Mouse (Mus musculus) limb, embryonic 11.5 days (tissue): ENCODE data around the gene Cbx8. TPM values are rescaled to one million over a fixed set of nuclear protein-coding genes. Genes with fewer than 3 reads are reported as not detected.

Experiments used
- ATAC-seq: fragments of 200-750 bp; cut with Nextera tagmentation; 2 replicates; pipeline ENCODE4 v1.8.0; 2017; ENCODE audit warnings: low read depth; ENCODE audit not compliant: insufficient number of reproducible peaks, low FRiP score, low TSS enrichment
- DNase-seq: peaks from one replicate; pipeline ENCODE4 v3.0.0-alpha.2; 2015; ENCODE audit warnings: low spot score
- H3K27ac ChIP-seq: fragments of 300-500 bp; sonication (generic); replicated peaks from 2 replicates; pipeline ENCODE4 v1.5.1; 2014; ENCODE audit warnings: low read depth, mild to moderate bottlenecking, low read length
- H3K27me3 ChIP-seq: fragments of 300-500 bp; sonication (generic); 2 replicates; pipeline ENCODE4 v1.6.1; 2014; ENCODE audit warnings: mild to moderate bottlenecking, low read length, mixed read lengths; ENCODE audit not compliant: control insufficient read depth, insufficient read depth
- H3K36me3 ChIP-seq: fragments of 300-500 bp; sonication (generic); 2 replicates; pipeline ENCODE4 v1.6.1; 2014; ENCODE audit warnings: mild to moderate bottlenecking, low read length, moderate library complexity, mixed read lengths; ENCODE audit not compliant: control insufficient read depth, insufficient read depth
- H3K4me1 ChIP-seq: fragments of 300-500 bp; sonication (generic); 2 replicates; pipeline ENCODE4 v1.6.1; 2014; ENCODE audit warnings: low read length, mixed read lengths; ENCODE audit not compliant: control insufficient read depth, insufficient read depth
- H3K4me2 ChIP-seq: fragments of 300-500 bp; sonication (generic); 2 replicates; pipeline ENCODE4 v1.6.1; 2014; ENCODE audit warnings: low read depth, mild to moderate bottlenecking, moderate library complexity; ENCODE audit not compliant: severe bottlenecking
- H3K4me3 ChIP-seq: fragments of 300-500 bp; sonication (generic); 2 replicates; pipeline ENCODE4 v1.5.1; 2014; ENCODE audit warnings: low read depth, low read length
- H3K9ac ChIP-seq: fragments of 300-500 bp; sonication (generic); 2 replicates; pipeline ENCODE4 v1.6.1; 2014; ENCODE audit warnings: mild to moderate bottlenecking, low read length
- H3K9me3 ChIP-seq: fragments of 300-500 bp; sonication (generic); 2 replicates; pipeline ENCODE4 v1.6.1; 2016; ENCODE audit warnings: low read length; ENCODE audit not compliant: control insufficient read depth
- WGBS: fragments of 180-500 bp; shearing (Covaris S2); extraction: QIAGEN DNeasy Blood & Tissue Kit; methylation state at CpG from one replicate; pipeline ENCODE4 v1.1.7; 2014; 5-methylcytosine and 5-hydroxymethylcytosine counted together
- polyA plus RNA-seq: library from polyadenylated mRNA; unstranded; fragments of >200 nt; fragmentation: Nextera tagmentation; extraction: Ambion mirVana; gene quantifications from 2 replicates; pipeline ENCODE4 v1.2.1, GENCODE M21; 2014

Gene Cbx8
- polyA plus RNA-seq, 1 experiment from 2014 or later = 13.4 TPM

GRCm38 (mm10) chr11:119080461-119081147 is 39.8 kb upstream of the Cbx8 start:
- H3K36me3 ChIP-seq = no peaks in the 10 kb centered on the region
- H3K4me1 ChIP-seq = peaks cover 55% of the 10 kb centered on the region
- no peak overlapping the region; the same call in 1 of the 2 replicates for H3K4me3 ChIP-seq
- ATAC-seq (no peak), DNase-seq (peak; percentile 54)
- no peak overlapping the region for H3K9ac ChIP-seq
- H3K4me2 ChIP-seq = peak overlapping the region; percentile 17; the same call in 1 of the 2 replicates
- H3K27me3 ChIP-seq = peaks cover 59% of the 10 kb centered on the region
- 9% methylated on average over 33 of the region's 33 CpGs for WGBS
- H3K9me3 ChIP-seq = no peaks in the 10 kb centered on the region
- H3K27ac ChIP-seq = no peak overlapping the region

DNA sequence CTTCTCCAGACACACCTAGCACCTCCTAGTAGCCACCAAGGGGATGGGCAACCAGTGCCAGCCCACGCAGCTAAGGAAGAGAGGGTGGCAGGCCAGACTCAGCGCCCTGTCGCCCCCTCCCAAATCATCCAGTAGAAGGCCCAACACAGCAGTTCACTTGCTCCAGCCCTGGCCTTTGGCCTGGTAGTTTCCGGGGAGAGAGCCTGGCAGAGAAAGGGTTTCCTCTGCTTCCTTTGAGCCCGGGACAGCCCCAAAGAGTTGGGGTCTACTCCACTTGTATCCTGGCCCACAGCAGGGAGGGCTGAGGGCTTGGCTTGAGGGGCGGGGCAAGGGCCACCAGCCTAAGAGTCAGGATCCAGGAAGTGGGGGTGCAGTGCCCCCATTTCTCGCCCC is 38.7 kb upstream of the Cbx8 start:
- ATAC-seq = no peak
- no peak overlapping the region for H3K9ac ChIP-seq
- H3K4me1 ChIP-seq = peaks cover 49% of the 10 kb centered on the region
- no peak overlapping the region for H3K27ac ChIP-seq
- no peak for DNase-seq
- WGBS = 15% methylated on average over 7 of the region's 7 CpGs
- peaks cover 59% of the 10 kb centered on the region for H3K27me3 ChIP-seq
- H3K4me2 ChIP-seq = peak overlapping the region; percentile 25
- 0 out of 2 replicates have a peak overlapping the region, but pooled peaks have one; percentile 5 for H3K4me3 ChIP-seq
- H3K36me3 ChIP-seq = no peaks in the 10 kb centered on the region
- H3K9me3 ChIP-seq = no peaks in the 10 kb centered on the region

- ATAC-seq (no peak), DNase-seq (peak; percentile 48)
- H3K27ac ChIP-seq = no peak overlapping the region
- H3K9ac ChIP-seq = no peak overlapping the region
- H3K36me3 ChIP-seq = no peaks in the 10 kb centered on the region
- H3K4me3 ChIP-seq = 0 out of 2 replicates have a peak overlapping the region, but pooled peaks have one; percentile 5
- H3K4me1 ChIP-seq = peaks cover 47% of the 10 kb centered on the region
- H3K27me3 ChIP-seq = peaks cover 54% of the 10 kb centered on the region
- H3K4me2 ChIP-seq = peak overlapping the region; percentile 25
- H3K9me3 ChIP-seq = no peaks in the 10 kb centered on the region
- 4% methylated on average over 23 of the region's 27 CpGs for WGBS
Measured at GRCm38 (mm10) chr11:119078691-119079444, 38.1 kb upstream of the Cbx8 start.

DNA sequence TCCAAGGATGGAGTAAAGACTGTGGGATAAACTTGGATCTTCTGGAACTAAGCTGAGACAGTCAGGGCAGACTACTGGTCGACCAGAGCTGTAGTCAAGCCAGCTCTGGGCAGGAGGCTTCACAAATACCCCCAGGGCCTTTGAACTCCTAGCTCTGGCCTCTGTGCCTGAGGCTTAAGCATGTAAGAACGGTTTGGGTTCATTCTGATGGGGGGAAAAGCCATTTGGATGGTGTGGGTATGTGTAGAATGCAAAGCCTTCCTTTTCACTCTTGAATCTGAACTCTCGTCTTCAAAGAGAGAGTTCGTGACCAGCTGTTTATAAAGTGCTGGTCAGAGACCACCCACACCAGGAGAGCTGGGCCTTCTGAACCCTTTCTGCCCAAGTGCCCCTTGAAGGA is 37.0 kb upstream of the Cbx8 start:
- Histone ChIP-seq H3K9ac (no peak overlapping the region), H3K27ac (no peak overlapping the region), H3K36me3 (no peaks in the 10 kb centered on the region), H3K4me2 (no peak overlapping the region), H3K9me3 (no peaks in the 10 kb centered on the region), H3K27me3 (peaks cover 45% of the 10 kb centered on the region), H3K4me3 (no peak overlapping the region), H3K4me1 (peaks cover 37% of the 10 kb centered on the region)
- WGBS = 61% methylated on average over 4 of the region's 4 CpGs
- ATAC-seq = no peak
- DNase-seq = no peak

GRCm38 (mm10) chr11:119075805-119076204 is 35.0 kb upstream of the Cbx8 start:
- DNase-seq = no peak
- no peak overlapping the region for H3K9ac ChIP-seq
- H3K4me3 ChIP-seq = no peak overlapping the region
- WGBS = 91% methylated on average over 5 of the region's 5 CpGs
- no peaks in the 10 kb centered on the region for H3K36me3 ChIP-seq
- no peaks in the 10 kb centered on the region for H3K9me3 ChIP-seq
- peaks cover 23% of the 10 kb centered on the region for H3K4me1 ChIP-seq
- H3K4me2 ChIP-seq = no peak overlapping the region
- no peak overlapping the region for H3K27ac ChIP-seq
- ATAC-seq = no peak
- H3K27me3 ChIP-seq = peaks cover 26% of the 10 kb centered on the region

DNA sequence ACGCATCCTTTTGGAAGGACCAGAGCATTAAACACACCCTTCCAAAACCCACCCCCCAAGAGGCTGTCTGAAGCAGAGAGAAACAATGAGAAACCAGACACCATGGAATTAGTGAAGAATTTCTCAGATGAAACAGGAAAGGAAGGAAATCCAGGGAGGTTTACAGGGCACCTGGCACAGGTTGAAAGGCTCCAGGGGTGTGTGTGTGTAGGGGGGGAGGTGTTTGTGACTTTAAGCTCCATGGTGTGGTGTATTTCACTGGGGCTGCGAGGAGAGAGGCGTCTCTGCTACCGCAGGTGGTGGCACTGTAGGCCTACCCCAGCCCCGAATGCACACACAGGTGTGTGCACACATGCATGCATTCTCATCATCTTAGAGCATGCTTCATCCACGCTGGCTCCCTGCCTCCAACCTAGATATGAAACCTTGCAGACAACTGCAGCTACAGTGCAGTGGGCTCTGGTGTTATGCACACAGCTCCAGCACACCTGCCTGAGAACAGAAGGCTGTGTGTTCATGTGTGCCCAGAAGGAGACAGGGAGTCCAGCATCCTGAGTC is 33.2 kb upstream of the Cbx8 start:
- Histone ChIP-seq H3K36me3 (no peaks in the 10 kb centered on the region), H3K27ac (no peak overlapping the region), H3K4me3 (no peak overlapping the region), H3K9ac (no peak overlapping the region), H3K4me2 (no peak overlapping the region), H3K27me3 (peaks cover 9% of the 10 kb centered on the region), H3K9me3 (0 out of 2 replicates have a peak, but pooled peaks cover 3% of the 10 kb centered on the region), H3K4me1 (peaks cover 12% of the 10 kb centered on the region)
- 64% methylated on average over 6 of the region's 6 CpGs for WGBS
- ATAC-seq (no peak), DNase-seq (no peak)

DNA sequence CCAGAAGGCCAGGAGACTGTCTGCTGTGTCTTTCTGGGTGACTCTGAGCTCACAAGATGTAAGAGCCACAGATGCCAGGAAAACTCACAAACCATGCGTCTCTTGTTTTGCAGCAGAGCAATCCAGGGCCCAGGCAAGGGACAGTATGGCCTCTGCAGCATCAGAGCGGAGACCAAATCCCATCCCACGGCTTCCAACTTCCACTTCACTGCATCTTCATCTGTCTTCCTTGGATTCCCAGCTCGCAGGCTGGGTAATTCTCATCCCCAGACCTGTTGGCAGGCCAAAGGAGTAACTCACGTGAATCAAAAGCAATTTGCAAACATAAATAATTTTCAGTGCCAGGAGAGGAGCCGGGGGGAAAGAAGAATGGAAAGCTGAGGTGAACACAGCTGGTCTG is 32.2 kb upstream of the Cbx8 start:
- H3K27ac ChIP-seq = no peak overlapping the region

DNA sequence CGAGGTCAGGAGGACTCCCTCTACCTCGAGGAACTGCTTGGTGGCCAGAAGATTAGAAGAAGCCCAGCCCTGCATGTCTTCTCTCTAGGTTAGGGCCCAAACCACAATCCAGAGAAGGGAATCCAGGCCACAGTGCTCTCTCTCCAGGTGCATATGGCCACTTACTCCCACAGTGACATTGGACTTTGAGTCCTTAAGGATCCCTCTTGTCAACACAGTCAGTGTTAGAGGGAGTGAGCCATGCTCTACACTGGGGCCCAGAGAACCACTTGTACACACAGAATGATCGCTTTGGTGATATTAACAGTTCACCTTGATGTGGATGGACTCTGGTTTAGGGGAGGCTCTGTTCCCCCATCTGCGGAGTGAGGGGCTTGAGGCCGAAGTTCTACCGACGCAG is 31.5 kb upstream of the Cbx8 start:
- Histone ChIP-seq H3K4me2 (no peak overlapping the region), H3K36me3 (no peaks in the 10 kb centered on the region), H3K27me3 (0 out of 2 replicates have a peak, but pooled peaks cover 2% of the 10 kb centered on the region), H3K27ac (no peak overlapping the region), H3K9me3 (0 out of 2 replicates have a peak, but pooled peaks cover 3% of the 10 kb centered on the region), H3K4me3 (no peak overlapping the region), H3K9ac (no peak overlapping the region), H3K4me1 (peaks cover 5% of the 10 kb centered on the region; the same call in 1 of the 2 replicates)
- 80% methylated on average over 7 of the region's 7 CpGs for WGBS
- DNase-seq = no peak
- no peak for ATAC-seq

More for the DNA sequence above, 32.2 kb upstream of the Cbx8 start:
- peaks cover 5% of the 10 kb centered on the region; the same call in 1 of the 2 replicates for H3K4me1 ChIP-seq
- no peaks in the 10 kb centered on the region for H3K36me3 ChIP-seq
- H3K4me2 ChIP-seq = no peak overlapping the region
- DNase-seq (no peak), ATAC-seq (no peak)
- H3K9ac ChIP-seq = no peak overlapping the region
- H3K4me3 ChIP-seq = no peak overlapping the region
- WGBS = 67% methylated on average over 6 of the region's 6 CpGs
- 0 out of 2 replicates have a peak, but pooled peaks cover 3% of the 10 kb centered on the region for H3K9me3 ChIP-seq
- peaks cover 2% of the 10 kb centered on the region; the same call in 1 of the 2 replicates for H3K27me3 ChIP-seq
